Mouse (Mus musculus) induced T-regulatory cell, adult 2 months (primary cell): ENCODE measurements at regions not wholly inside any gene's neighbourhood (a gene's known extent, or its start where the extent isn't known, plus 50 kb on each side); places are given as distances from the start of the nearest gene placed in this dataset.

Experiments
- DNase-seq: peaks from one replicate; pipeline ENCODE4 v3.0.0-alpha.2; 2012; ENCODE audit warnings: low read depth

DNA sequence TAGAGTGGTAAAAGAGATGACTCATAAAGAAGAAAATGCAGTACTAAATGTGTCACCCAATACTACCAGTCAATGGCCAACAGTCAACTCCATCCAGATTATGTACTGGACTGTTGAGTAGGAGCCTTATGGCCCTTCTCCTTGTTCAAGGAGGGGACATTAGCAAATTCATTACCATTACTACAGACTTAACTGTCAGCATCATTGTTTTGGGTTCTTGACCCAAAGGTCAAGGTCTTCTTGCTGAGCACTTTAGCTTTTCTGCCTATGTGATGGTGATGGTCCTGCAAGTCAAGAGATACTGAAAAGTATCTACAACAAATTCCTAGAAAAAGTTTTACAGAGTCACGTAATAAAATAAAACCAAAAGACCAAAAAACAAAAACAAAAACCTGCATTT is 1251.4 kb downstream of the Gm37988 start:
- no peak for DNase-seq

DNA sequence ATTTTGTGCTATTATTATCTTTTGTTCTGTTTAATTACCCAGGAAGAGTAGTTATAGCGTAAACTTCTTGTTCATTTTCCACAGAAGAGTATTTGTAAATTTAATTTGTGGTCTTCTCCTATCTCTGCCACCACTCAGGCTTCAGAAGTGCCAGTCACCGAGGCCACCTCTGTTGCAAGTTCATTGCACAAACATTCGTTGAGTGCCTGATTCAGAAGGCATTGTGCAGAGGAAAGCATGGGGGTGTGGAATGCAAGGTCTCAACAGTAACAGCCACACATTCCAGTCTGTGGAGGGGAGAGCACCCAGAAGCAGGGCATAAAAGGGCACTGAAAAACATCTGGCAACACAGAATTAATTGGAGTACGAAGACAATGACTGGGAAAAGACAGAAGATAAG is 1268.9 kb downstream of the Gm37988 start:
- DNase-seq = no peak

GRCm38 (mm10) chr1:6081876-6082275 is 1274.2 kb downstream of the Gm37988 start:
- DNase-seq = no peak

- DNase-seq = no peak
Measured at GRCm38 (mm10) chr1:6094162-6094934, 1286.7 kb downstream of the Gm37988 start.

DNA sequence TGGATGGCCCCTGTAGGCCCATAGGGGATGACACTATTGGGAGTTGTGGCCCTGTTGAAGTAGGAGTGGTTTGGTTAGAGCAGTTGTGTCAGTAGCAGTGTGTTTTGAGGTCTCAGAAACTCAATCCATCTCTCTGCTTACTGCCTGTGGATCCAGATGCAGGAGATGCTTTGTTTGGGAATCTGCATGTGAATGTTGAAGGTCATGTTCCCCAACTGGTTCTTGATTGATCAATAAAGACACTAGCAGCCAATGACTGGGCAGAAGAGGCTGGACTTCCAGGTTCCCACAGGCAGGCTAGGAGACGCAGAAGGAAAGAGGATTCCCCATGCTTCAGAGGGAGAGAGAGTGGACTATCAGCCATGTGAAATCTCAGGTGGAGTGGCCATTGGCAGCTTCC is 1309.9 kb downstream of the Gm37988 start:
- DNase-seq = no peak

DNA sequence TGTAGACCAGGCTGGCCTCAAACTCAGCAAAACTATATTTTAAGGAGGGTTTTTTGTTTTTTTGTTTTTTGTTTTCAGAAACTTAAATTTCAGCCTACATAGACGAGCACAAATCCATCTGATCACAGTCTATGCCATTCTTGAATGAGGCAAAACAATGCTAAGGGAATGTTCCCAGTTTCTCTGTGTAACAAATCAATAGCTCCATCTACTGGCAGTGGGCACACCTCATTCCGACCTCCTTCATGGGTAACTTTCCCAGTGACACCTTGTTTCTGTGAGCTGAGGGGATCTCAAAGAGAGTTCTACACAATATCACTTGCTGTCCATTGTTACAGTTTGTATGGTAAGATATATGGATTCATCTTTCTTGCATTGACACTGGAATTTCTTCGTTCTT is 1327.4 kb downstream of the Gm37988 start:
- no peak for DNase-seq

GRCm38 (mm10) chr1:6140245-6140644 is 1332.6 kb downstream of the Gm37988 start:
- DNase-seq = no peak

DNA sequence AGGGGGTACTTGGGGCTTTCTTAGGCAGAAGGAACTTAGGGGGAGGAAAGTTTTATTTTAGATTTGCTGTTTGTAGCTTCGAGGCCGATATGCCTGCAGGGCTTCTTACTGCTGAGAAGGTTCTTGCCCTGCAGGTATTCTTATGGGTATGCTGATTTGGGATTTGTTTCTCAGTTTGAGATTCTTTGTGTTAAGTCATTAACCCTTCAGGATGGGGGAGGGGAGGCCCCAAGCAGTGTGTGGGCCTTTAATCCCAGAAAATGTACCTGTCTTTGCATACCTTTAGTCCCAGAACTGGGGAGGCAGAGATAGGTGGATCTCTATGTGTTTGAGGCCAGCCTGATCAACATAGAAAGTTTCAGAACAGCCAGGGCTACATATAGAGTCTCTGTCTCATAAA is 1335.1 kb downstream of the Gm37988 start:
- DNase-seq = no peak

DNA sequence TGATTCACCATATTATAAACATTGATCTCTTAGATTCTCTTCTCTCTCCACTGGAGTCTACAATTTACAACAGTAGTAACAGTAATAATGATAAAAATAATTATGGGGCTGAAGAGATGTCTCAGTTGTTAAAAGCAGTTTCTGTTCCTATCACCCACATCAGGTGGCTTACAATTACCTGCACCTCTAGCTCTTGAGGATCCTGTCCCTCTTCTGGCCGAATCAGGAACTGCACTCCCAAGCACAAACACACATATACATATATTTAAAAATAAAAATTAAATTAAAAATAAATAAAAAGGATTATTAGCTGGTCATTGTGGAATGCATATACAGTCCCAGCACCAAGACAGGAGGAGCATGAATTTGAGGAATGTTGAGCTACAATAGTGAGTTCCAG is 1336.2 kb downstream of the Gm37988 start:
- peak; percentile 42 for DNase-seq

- no peak for DNase-seq
Measured at GRCm38 (mm10) chr1:6152436-6152835, 1344.7 kb downstream of the Gm37988 start.
